Mouse (Mus musculus) stomach, embryonic 14.5 days (tissue): ENCODE data around the gene Rnf208. TPM values are rescaled to one million over a fixed set of nuclear protein-coding genes. Genes with fewer than 3 reads are reported as not detected.

Source experiments
- ATAC-seq: fragments of 200-750 bp; cut with Nextera tagmentation; 2 replicates; pipeline ENCODE4 v1.8.0; 2017; ENCODE audit warnings: low read depth, moderate TSS enrichment; ENCODE audit not compliant: insufficient number of reproducible peaks, insufficient read depth, low FRiP score
- H3K27ac ChIP-seq: fragments of 300-500 bp; sonication (generic); 2 replicates; pipeline ENCODE4 v1.5.1; 2014; ENCODE audit warnings: mild to moderate bottlenecking, low read length, moderate library complexity, mixed read lengths
- H3K27me3 ChIP-seq: fragments of 300-500 bp; sonication (generic); 2 replicates; pipeline ENCODE4 v1.6.1; 2014; ENCODE audit warnings: low read length, control low read depth, mixed read lengths; ENCODE audit not compliant: control insufficient read depth, insufficient read depth
- H3K36me3 ChIP-seq: fragments of 300-500 bp; sonication (generic); 2 replicates; pipeline ENCODE4 v1.6.1; 2014; ENCODE audit warnings: mild to moderate bottlenecking, control low read depth, low read length, moderate library complexity, mixed read lengths; ENCODE audit not compliant: control insufficient read depth, insufficient read depth
- H3K4me1 ChIP-seq: fragments of 300-500 bp; sonication (generic); 2 replicates; pipeline ENCODE4 v1.6.1; 2014; ENCODE audit warnings: low read length, control low read depth, mixed read lengths; ENCODE audit not compliant: control insufficient read depth, insufficient read depth
- H3K4me2 ChIP-seq: fragments of 300-500 bp; sonication (generic); replicated peaks from 2 replicates; pipeline ENCODE4 v1.6.1; 2014; ENCODE audit warnings: low read depth, low read length, control low read depth
- H3K4me3 ChIP-seq: fragments of 300-500 bp; sonication (generic); 2 replicates; pipeline ENCODE4 v1.5.1; 2014; ENCODE audit warnings: low read depth, low read length, control low read depth
- H3K9ac ChIP-seq: fragments of 300-500 bp; sonication (generic); replicated peaks from 2 replicates; pipeline ENCODE4 v1.6.1; 2014; ENCODE audit warnings: low read depth, mild to moderate bottlenecking, control low read depth, low read length, moderate library complexity, mixed read lengths
- H3K9me3 ChIP-seq: fragments of 300-500 bp; sonication (generic); 2 replicates; pipeline ENCODE4 v1.6.1; 2016; ENCODE audit warnings: low read depth, low read length, control low read depth; ENCODE audit not compliant: control insufficient read depth
- WGBS: fragments of 180-500 bp; shearing (Covaris S2); extraction: QIAGEN DNeasy Blood & Tissue Kit; methylation state at CpG from one replicate; pipeline ENCODE4 v1.1.7; 2014; 5-methylcytosine and 5-hydroxymethylcytosine counted together
- polyA plus RNA-seq: library from polyadenylated mRNA; unstranded; fragments of >200 nt; fragmentation: Nextera tagmentation; extraction: Ambion mirVana; gene quantifications from 2 replicates; pipeline ENCODE4 v1.2.1, GENCODE M21; 2014

Gene Rnf208
- polyA plus RNA-seq, 1 experiment from 2014 or later = 11.9 TPM

- 0 out of 2 replicates have a peak overlapping the region, but pooled peaks have one; percentile 10 for H3K9ac ChIP-seq
- no peak for ATAC-seq
- H3K27me3 ChIP-seq = peaks cover 44% of the 10 kb centered on the region
- 8% methylated on average over 32 of the region's 32 CpGs for WGBS
- H3K27ac ChIP-seq = no peak overlapping the region
- H3K36me3 ChIP-seq = no peaks in the 10 kb centered on the region
- H3K4me1 ChIP-seq = peaks cover 10% of the 10 kb centered on the region
- H3K9me3 ChIP-seq = no peaks in the 10 kb centered on the region
- peak overlapping the region; percentile 46 for H3K4me2 ChIP-seq
- H3K4me3 ChIP-seq = peak overlapping the region; percentile 28; the same call in 1 of the 2 replicates
Measured at GRCm38 (mm10) chr2:25291184-25292053, 49.4 kb downstream of the Rnf208 start.

GRCm38 (mm10) chr2:25292054-25292544, 50.0 kb downstream of the Rnf208 start:
- H3K36me3 ChIP-seq = no peaks in the 10 kb centered on the region
- peak overlapping the region; percentile 46 for H3K4me2 ChIP-seq
- H3K27ac ChIP-seq = no peak overlapping the region
- no peaks in the 10 kb centered on the region for H3K9me3 ChIP-seq
- H3K4me1 ChIP-seq = peaks cover 7% of the 10 kb centered on the region
- H3K27me3 ChIP-seq = peaks cover 44% of the 10 kb centered on the region
- ATAC-seq = 0 out of 2 replicates have a peak, but pooled peaks have one; percentile 14
- WGBS = 4% methylated on average over 31 of the region's 43 CpGs
- 0 out of 2 replicates have a peak overlapping the region, but pooled peaks have one; percentile 10 for H3K9ac ChIP-seq
- peak overlapping the region; percentile 28 for H3K4me3 ChIP-seq

GRCm38 (mm10) chr2:25292856-25293255, 50.8 kb downstream of the Rnf208 start:
- 0% methylated on average over 1 of the region's 1 CpGs for WGBS
- Histone ChIP-seq H3K9me3 (no peaks in the 10 kb centered on the region), H3K36me3 (no peaks in the 10 kb centered on the region), H3K4me1 (peaks cover 7% of the 10 kb centered on the region), H3K27me3 (peaks cover 44% of the 10 kb centered on the region), H3K27ac (no peak overlapping the region), H3K4me2 (no peak overlapping the region), H3K4me3 (no peak overlapping the region), H3K9ac (no peak overlapping the region)
- ATAC-seq = no peak

GRCm38 (mm10) chr2:25293706-25294105, 51.7 kb downstream of the Rnf208 start:
- peaks cover 7% of the 10 kb centered on the region for H3K4me1 ChIP-seq
- 75% methylated on average over 9 of the region's 9 CpGs for WGBS
- H3K27me3 ChIP-seq = peaks cover 42% of the 10 kb centered on the region
- no peak overlapping the region for H3K4me3 ChIP-seq
- no peak for ATAC-seq
- no peak overlapping the region for H3K4me2 ChIP-seq
- no peaks in the 10 kb centered on the region for H3K9me3 ChIP-seq
- H3K36me3 ChIP-seq = no peaks in the 10 kb centered on the region
- no peak overlapping the region for H3K9ac ChIP-seq
- no peak overlapping the region for H3K27ac ChIP-seq

Other genes starting within 250 kb of the Rnf208 start
- gene Nsmf, start 187.9 kb upstream of the Rnf208 start, polyA plus RNA-seq = 59.5 and 60.3 TPM in 2 replicates
- 0.26 and 0.53 TPM in 2 replicates for gene Entpd8, start 162.0 kb upstream of the Rnf208 start, polyA plus RNA-seq
- 2.3 and 5.0 TPM in 2 replicates for gene Noxa1, start 147.1 kb upstream of the Rnf208 start, polyA plus RNA-seq
- gene Nrarp, start 61.5 kb upstream of the Rnf208 start, polyA plus RNA-seq = 8.0 and 8.9 TPM in 2 replicates
- 12.8 and 15.8 TPM in 2 replicates for gene Tor4a, start 45.4 kb upstream of the Rnf208 start, polyA plus RNA-seq
- gene Nelfb, start 30.8 kb upstream of the Rnf208 start, polyA plus RNA-seq = 102 TPM in 2 replicates
- not detected in 2 replicates for gene Stpg3, start 27.6 kb upstream of the Rnf208 start, polyA plus RNA-seq
- not detected in 2 replicates for gene Fam166a, start 23.5 kb upstream of the Rnf208 start, polyA plus RNA-seq
- 512 and 519 TPM in 2 replicates for gene Tubb4b, start 17.6 kb upstream of the Rnf208 start, polyA plus RNA-seq
- 0.14 TPM in 1 of 2 replicates, not detected in the other for gene Slc34a3, start 7.9 kb upstream of the Rnf208 start, polyA plus RNA-seq
- gene Rnf224, start 5.5 kb upstream of the Rnf208 start, polyA plus RNA-seq = not detected in 2 replicates
- 0.49 and 1.0 TPM in 2 replicates for gene Cysrt1, start 197 bp downstream of the Rnf208 start, polyA plus RNA-seq
- gene AL732309.1, start 4.6 kb downstream of the Rnf208 start, polyA plus RNA-seq = 5.9 and 8.5 TPM in 2 replicates
- gene Tmem203, start 13.2 kb downstream of the Rnf208 start, polyA plus RNA-seq = 14.7 and 16.8 TPM in 2 replicates
- 6.2 and 8.5 TPM in 2 replicates for gene Tprn, start 20.4 kb downstream of the Rnf208 start, polyA plus RNA-seq
- gene Ssna1, start 30.2 kb downstream of the Rnf208 start, polyA plus RNA-seq = 241 and 246 TPM in 2 replicates
- 108 and 116 TPM in 2 replicates for gene Anapc2, start 30.2 kb downstream of the Rnf208 start, polyA plus RNA-seq
- gene Tmem210, start 45.9 kb downstream of the Rnf208 start, polyA plus RNA-seq = not detected in 2 replicates
- gene Lrrc26, start 47.7 kb downstream of the Rnf208 start, polyA plus RNA-seq = 1.9 and 3.4 TPM in 2 replicates
- 1.8 and 3.2 TPM in 2 replicates for gene Grin1, start 76.9 kb downstream of the Rnf208 start, polyA plus RNA-seq
- 98.7 and 111 TPM in 2 replicates for gene Man1b1, start 90.1 kb downstream of the Rnf208 start, polyA plus RNA-seq
- 16.8 and 19.5 TPM in 2 replicates for gene Dpp7, start 114.1 kb downstream of the Rnf208 start, polyA plus RNA-seq
- gene Uap1l1, start 123.4 kb downstream of the Rnf208 start, polyA plus RNA-seq = 21.9 and 27.2 TPM in 2 replicates
- 31.3 and 36.4 TPM in 2 replicates for gene Sapcd2, start 130.1 kb downstream of the Rnf208 start, polyA plus RNA-seq
- gene Entpd2, start 153.6 kb downstream of the Rnf208 start, polyA plus RNA-seq = 8.0 and 9.0 TPM in 2 replicates
- 48.3 and 53.7 TPM in 2 replicates for gene Npdc1, start 157.1 kb downstream of the Rnf208 start, polyA plus RNA-seq
- gene Fut7, start 181.0 kb downstream of the Rnf208 start, polyA plus RNA-seq = 0.12 TPM in 1 of 2 replicates, not detected in the other
- 5.4 and 6.4 TPM in 2 replicates for gene Abca2, start 186.4 kb downstream of the Rnf208 start, polyA plus RNA-seq
- gene Clic3, start 214.6 kb downstream of the Rnf208 start, polyA plus RNA-seq = 7.2 and 9.0 TPM in 2 replicates
- gene Paxx, start 218.8 kb downstream of the Rnf208 start, polyA plus RNA-seq = 30.3 and 34.2 TPM in 2 replicates
- 5.3 and 6.4 TPM in 2 replicates for gene Ptgds, start 227.8 kb downstream of the Rnf208 start, polyA plus RNA-seq